Comparison of ENCODE assay signal across 7 mouse cellular contexts in genomic region chr6:128299292-128300133, GRCm38 (mm10). TPM values are rescaled to one million over a fixed set of nuclear protein-coding genes. Genes with fewer than 3 reads are reported as not detected.
DNase-seq lines count a peak whose midpoint lies in the region; ATAC-seq and TF ChIP-seq lines count a peak whose summit lies in the region.

No protein-coding gene starts in this region.

- DNase-seq in lung, postnatal 0 days (ENCODE audit: low spot score), result peak; percentile 25
- no peak for DNase-seq in lung, postnatal 25 days (ENCODE audit: low spot score)
- DNase-seq in embryo, embryonic 11 days, result peak; percentile 45
- no peak for DNase-seq in ovary, adult 18-20 months (ENCODE audit: low spot score)
- no peak for DNase-seq in adrenal gland, postnatal 4 days (ENCODE audit: low spot score in 2 of 2)

- H3K36me3 ChIP-seq in lung, postnatal 0 days (ENCODE audit: insufficient read depth, low read length), result no peaks in the 10 kb centered on the region
- H3K36me3 ChIP-seq in hindbrain, embryonic 13.5 days, result no peaks in the 10 kb centered on the region
- H3K36me3 ChIP-seq in midbrain, embryonic 13.5 days, result no peaks in the 10 kb centered on the region

- ATAC-seq in lung, postnatal 0 days, result no peak
- peak; percentile 28; the same call in 1 of the 2 replicates for ATAC-seq in hindbrain, embryonic 13.5 days (ENCODE audit: low FRiP score)
- peak; percentile 43 for ATAC-seq in midbrain, embryonic 13.5 days

- H3K4me1 ChIP-seq in lung, postnatal 0 days (ENCODE audit: insufficient read depth, low read depth, low read length), result peaks cover 38% of the 10 kb centered on the region
- peaks cover 36% of the 10 kb centered on the region for H3K4me1 ChIP-seq in hindbrain, embryonic 13.5 days (replicated peaks)
- peaks cover 19% of the 10 kb centered on the region for H3K4me1 ChIP-seq in midbrain, embryonic 13.5 days (replicated peaks)

- no peak for TF ChIP-seq CTCF in lung, postnatal 0 days (IDR thresholded peaks at IDR 0.05)

- no peaks in the 10 kb centered on the region for H3K9me3 ChIP-seq in lung, postnatal 0 days (ENCODE audit: low read length)
- no peaks in the 10 kb centered on the region for H3K9me3 ChIP-seq in hindbrain, embryonic 13.5 days
- no peaks in the 10 kb centered on the region for H3K9me3 ChIP-seq in midbrain, embryonic 13.5 days

- peak overlapping the region; percentile 96 for H3K27ac ChIP-seq in lung, postnatal 0 days (ENCODE audit: low read length)
- H3K27ac ChIP-seq in hindbrain, embryonic 13.5 days, result no peak overlapping the region
- H3K27ac ChIP-seq in midbrain, embryonic 13.5 days, result no peak overlapping the region

- H3K4me2 ChIP-seq in lung, postnatal 0 days (replicated peaks; ENCODE audit: low read depth, low read length), result peak overlapping the region; percentile 96
- H3K4me2 ChIP-seq in hindbrain, embryonic 13.5 days, result peak overlapping the region; percentile 100
- H3K4me2 ChIP-seq in midbrain, embryonic 13.5 days (replicated peaks), result peak overlapping the region; percentile 99

- under 1% methylated on average over 25 of the region's 25 CpGs for WGBS in lung, postnatal 0 days
- WGBS in hindbrain, embryonic 13.5 days, result under 1% methylated on average over 25 of the region's 25 CpGs
- 1% methylated on average over 25 of the region's 25 CpGs for WGBS in midbrain, embryonic 13.5 days

- no peak for TF ChIP-seq EP300 in lung, postnatal 0 days (IDR thresholded peaks at IDR 0.05)

- H3K4me3 ChIP-seq in lung, postnatal 0 days (ENCODE audit: low read depth, low read length), result peak overlapping the region; percentile 77
- H3K4me3 ChIP-seq in hindbrain, embryonic 13.5 days, result peak overlapping the region; percentile 67
- peak overlapping the region; percentile 65 for H3K4me3 ChIP-seq in midbrain, embryonic 13.5 days (replicated peaks)

- H3K27me3 ChIP-seq in lung, postnatal 0 days (replicated peaks; ENCODE audit: insufficient read depth, low read length), result no peaks in the 10 kb centered on the region
- peaks cover 66% of the 10 kb centered on the region for H3K27me3 ChIP-seq in hindbrain, embryonic 13.5 days
- peaks cover 59% of the 10 kb centered on the region for H3K27me3 ChIP-seq in midbrain, embryonic 13.5 days

- peak overlapping the region; percentile 78 for H3K9ac ChIP-seq in lung, postnatal 0 days (replicated peaks; ENCODE audit: low read depth)
- H3K9ac ChIP-seq in hindbrain, embryonic 13.5 days, result peak overlapping the region; percentile 77
- H3K9ac ChIP-seq in midbrain, embryonic 13.5 days (replicated peaks), result peak overlapping the region; percentile 71

RNA-seq across cellular contexts. Expression of gene Tead4, which starts 1.1 kb away (rescaled TPM):
- polyA plus RNA-seq in lung, postnatal 0 days (2015; fragmentation: Nextera tagmentation; extraction: Ambion mirVana), result 9.6 and 10.3 TPM in 2 replicates
- 0.53 and 0.70 TPM in 2 replicates for polyA plus RNA-seq in hindbrain, embryonic 13.5 days (2015; fragmentation: Nextera tagmentation; extraction: Ambion mirVana)
- 0.23 and 0.65 TPM in 2 replicates for polyA plus RNA-seq in midbrain, embryonic 13.5 days (2015; fragmentation: Nextera tagmentation; extraction: Ambion mirVana)
- total RNA-seq in adrenal gland, postnatal 4 days (2021), result 1 to 10 TPM; 3.3 to 4.1 TPM

RNA-seq across cellular contexts. Expression of gene Tulp3, which starts 56.1 kb away (rescaled TPM):
- polyA plus RNA-seq in lung, postnatal 0 days (2015; fragmentation: Nextera tagmentation; extraction: Ambion mirVana), result 9.5 and 10.9 TPM in 2 replicates
- polyA plus RNA-seq in hindbrain, embryonic 13.5 days (2015; fragmentation: Nextera tagmentation; extraction: Ambion mirVana), result 19.9 and 20.1 TPM in 2 replicates
- polyA plus RNA-seq in midbrain, embryonic 13.5 days (2015; fragmentation: Nextera tagmentation; extraction: Ambion mirVana), result 17.8 and 19.6 TPM in 2 replicates
- 10 to 100 TPM; 39.8 to 41.9 TPM for total RNA-seq in adrenal gland, postnatal 4 days (2021)

Comparison
In these comparisons a context has a peak if more than half of its experiments do, and no peak if none do; other contexts are left out.
1. DNase-seq: peak in lung, postnatal 0 days (single experiment) and embryo, embryonic 11 days (single experiment); none in lung, postnatal 25 days (single experiment), ovary, adult 18-20 months (single experiment) and adrenal gland, postnatal 4 days (0 of 2).
2. Peak in every context shown above with its lines, with median percentiles within 50 percentile points of each other: H3K4me2 ChIP-seq, H3K4me3 ChIP-seq and H3K9ac ChIP-seq.